Mouse (Mus musculus) effector memory CD4-positive, alpha-beta T cell, adult 7 months (primary cell): Measurements from ENCODE around the gene Tnk1. TPM values are rescaled to one million over a fixed set of nuclear protein-coding genes. Genes with fewer than 3 reads are reported as not detected.

Experiments used
- polyA plus RNA-seq: library from polyadenylated mRNA; unstranded; fragments of 100-300 nt; shearing (Covaris generic); gene quantifications from one replicate; pipeline ENCODE4 v1.2.1, GENCODE M21; 2017

The Tnk1 gene
- polyA plus RNA-seq: 0.27 TPM

GRCm38 (mm10) chr11:69858113-69858998 is at the start of gene Tnk1:
TSS of gene Tnk1 (minus strand) at chr11:69858730.

DNA sequence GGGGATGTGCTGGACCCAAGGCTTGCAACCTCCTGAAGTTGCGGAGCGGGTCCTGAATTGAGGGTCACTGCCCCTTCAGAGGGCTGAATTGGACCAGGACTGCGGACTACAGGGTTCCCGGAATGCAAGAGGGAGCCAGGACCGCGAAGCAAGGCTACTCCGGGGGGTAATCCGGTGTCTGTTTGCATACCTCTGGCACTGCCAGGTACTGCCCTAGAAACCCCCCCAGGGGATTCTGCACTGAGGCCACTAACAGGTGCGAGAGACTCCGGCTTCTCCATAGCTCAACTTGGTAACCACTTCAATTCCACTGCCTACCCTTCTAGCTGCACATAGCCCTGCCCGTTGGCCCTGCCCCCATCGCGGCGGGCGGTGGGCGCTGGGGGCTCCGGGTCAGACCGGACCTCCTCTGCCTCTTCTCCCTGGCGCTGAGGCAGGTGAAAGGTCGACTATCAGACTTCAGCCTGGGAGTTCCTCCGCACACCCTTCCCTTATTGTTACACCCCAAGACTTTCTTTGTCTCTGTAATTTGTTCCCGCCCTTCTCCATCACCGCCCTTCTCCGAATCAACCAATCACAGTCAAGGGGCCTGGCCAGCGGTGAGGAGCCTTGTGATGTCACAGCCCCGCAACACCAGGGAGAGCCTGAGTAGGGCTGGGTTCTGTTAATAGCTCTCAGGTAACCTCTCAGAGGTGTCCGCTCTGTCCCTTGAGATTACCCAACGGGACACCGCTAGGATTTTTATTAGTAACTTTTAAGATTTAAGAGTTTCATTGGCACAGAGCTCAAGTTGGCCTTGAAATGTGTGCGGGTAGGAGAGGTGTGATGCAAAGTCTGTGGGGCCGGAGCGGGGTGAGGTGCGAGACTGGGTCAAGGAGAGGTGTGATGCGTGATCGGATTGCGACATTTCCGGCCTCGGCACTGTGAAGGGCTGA is 42.2 kb upstream of the Tnk1 start, which contains the start of the genes 2810408A11Rik and Neurl4:
Gene 2810408A11Rik (minus strand): TSS at position 517 of the 935 bp plus-strand sequence.
Gene Neurl4 (plus strand): TSS at position 602 of the 935 bp plus-strand sequence.

DNA sequence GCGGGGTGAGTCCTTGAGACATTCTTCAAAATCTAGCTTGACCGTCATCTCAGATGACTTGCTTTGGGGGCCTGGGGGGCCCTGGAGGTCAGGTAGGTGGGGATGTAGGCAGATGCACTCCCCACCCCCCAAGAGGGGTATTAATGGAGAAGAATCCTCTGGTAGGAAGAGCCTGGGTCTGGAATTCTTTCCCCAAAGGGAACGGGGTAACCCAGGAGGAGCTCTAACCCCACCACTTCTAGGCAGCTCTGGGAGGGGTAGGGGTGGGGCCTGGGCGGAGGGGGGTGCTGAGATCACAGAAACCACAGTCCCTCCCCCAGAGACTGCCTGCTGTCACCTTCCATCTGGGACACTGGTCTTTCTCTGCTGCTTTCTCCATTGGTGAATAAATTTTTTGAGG is 36.8 kb upstream of the Tnk1 start, which contains the start of gene Acap1:
Gene Acap1 (minus strand): TSS at position 249 of the 400 bp plus-strand sequence.

GRCm38 (mm10) chr11:69880853-69881603 is 22.5 kb upstream of the Tnk1 start, which contains the start of gene Kctd11:
TSS of gene Kctd11 (minus strand) at chr11:69881406.

DNA sequence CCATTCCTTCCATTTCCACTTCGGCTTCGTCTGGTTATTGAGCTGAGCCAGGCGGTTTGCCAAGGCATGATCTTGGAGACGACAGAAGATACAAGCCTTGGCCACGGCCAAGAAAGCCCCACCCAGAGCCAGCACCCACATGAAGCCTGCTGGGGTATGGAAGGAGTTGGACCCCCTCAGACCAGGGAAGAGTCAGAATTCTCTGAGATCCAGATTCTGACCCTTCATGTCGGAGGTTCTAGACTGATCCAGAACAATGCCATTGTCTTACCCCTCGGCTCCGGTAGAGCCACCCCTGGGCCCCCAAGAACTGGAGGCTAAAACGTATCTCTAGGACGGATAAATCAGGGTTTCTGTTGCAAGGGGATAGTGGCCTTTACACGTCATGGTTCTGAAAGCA is 19.3 kb upstream of the Tnk1 start, which contains the start of gene Tmem95:
Gene Tmem95 (minus strand): TSS at position 141 of the 400 bp plus-strand sequence.

DNA sequence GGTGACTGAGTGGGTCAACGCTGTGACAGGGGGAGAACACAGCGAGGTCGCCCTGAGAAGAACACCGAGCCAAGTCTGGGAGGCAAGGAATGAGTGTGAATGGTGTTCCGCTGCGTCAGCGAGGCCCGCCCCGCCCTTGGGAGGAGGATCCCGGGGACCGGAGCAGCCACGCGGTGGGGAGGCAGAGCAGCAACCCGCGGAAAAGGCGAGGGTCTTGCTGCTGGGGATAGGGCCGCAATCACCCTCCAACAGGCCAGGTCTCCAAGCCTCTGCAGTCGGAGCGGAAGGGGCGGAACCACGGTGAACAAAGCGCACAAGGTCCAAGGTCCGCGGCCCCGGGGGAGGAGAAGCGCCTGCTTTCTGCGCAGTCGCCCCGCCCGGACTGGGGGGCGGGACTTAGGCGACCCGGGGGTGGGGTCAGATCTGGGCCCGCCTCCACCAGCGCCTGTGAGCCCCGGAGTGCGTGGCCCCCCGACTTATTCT is 12.3 kb downstream of the Tnk1 start, which contains the start of gene Plscr3:
Gene Plscr3 (plus strand): TSS at position 179 of the 483 bp plus-strand sequence.

DNA sequence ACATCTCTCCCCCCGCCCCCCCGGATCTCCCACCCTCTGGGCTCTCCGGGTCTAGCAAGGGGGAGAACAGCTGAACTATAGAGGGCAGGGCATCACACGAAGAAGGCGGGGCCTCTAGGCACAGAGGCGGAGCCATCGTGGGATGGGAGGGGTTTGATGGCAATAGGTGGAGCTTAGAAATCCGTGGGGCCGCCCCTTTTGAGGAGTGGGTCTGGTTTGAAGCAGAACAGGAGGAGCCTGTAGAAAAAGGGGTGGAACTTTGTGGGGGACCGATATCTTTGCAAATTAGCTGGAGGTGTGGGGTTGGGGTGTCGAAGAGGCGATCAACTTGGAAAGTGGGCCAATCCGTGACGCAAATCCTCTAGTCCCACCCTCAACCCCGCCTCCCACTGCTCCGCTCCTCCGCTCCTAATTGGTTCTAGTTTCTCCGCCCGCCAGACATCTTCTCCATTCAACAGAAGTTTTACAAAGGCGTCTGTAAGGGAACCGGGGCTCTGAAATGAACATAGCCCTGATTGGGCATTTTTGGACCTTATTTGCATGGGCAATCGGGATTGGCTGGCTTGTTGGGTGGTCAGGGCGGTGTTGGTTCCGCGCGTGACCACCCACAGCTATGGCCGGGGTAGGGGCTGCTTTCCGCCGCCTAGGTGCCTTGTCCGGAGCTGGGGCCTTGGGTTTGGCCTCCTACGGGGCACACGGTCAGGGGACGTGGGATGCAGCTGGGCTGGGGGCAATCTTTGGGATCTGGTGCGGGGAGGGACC is 20.4 kb downstream of the Tnk1 start, which contains the start of gene Tmem256:
Gene Tmem256 (plus strand): TSS at position 563 of the 762 bp plus-strand sequence.

GRCm38 (mm10) chr11:69837604-69837951 is 21.0 kb downstream of the Tnk1 start, which contains the start of gene Nlgn2:
TSS of gene Nlgn2 (minus strand) at chr11:69837784.

GRCm38 (mm10) chr11:69822080-69822479 is 36.5 kb downstream of the Tnk1 start, which contains the start of gene Spem1:
TSS of gene Spem1 (minus strand) at chr11:69822180.

GRCm38 (mm10) chr11:69818365-69818764 is 40.2 kb downstream of the Tnk1 start, which contains the start of gene Spem2:
TSS of gene Spem2 (minus strand) at chr11:69818465.

DNA sequence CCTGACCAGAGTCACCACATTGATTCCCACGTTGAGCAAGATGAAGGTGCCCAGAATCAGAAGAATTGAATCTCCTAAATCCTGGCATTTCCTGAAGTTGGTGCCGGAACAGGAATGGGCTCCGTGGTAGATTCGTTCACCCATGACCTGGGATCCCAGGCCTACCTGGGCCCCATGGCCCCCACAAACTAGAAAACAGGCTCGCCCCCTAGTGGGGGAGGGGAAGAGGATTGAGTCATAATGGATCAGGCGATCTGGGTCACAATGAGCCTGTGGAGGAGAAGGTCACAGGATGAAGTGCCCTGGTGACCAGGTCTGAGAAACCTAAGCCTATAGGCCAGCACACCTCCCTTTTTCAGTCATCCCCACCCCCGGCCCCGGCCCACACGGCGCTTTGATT is 43.4 kb downstream of the Tnk1 start, which contains the start of gene Gm39566:
Gene Gm39566 (minus strand): TSS at position 144 of the 400 bp plus-strand sequence.

GRCm38 (mm10) chr11:69804972-69805909 is 53.3 kb downstream of the Tnk1 start, which contains the start of gene Tmem102:
TSS of gene Tmem102 (minus strand) at chr11:69805624.

GRCm38 (mm10) chr11:69801379-69801977 is 57.1 kb downstream of the Tnk1 start, which contains the start of gene Fgf11:
TSS of gene Fgf11 (minus strand) at chr11:69801857.

Other genes with a start within 250 kb of the Tnk1 start
- 0.68 TPM for gene Shbg, start 240.8 kb downstream of the Tnk1 start, polyA plus RNA-seq
- gene Sat2, start 236.7 kb downstream of the Tnk1 start, polyA plus RNA-seq: 0.59 TPM
- gene Fxr2, start 225.7 kb downstream of the Tnk1 start, polyA plus RNA-seq: 73.0 TPM
- gene Sox15, start 203.4 kb downstream of the Tnk1 start, polyA plus RNA-seq: 0.76 TPM
- gene Mpdu1, start 196.1 kb downstream of the Tnk1 start, polyA plus RNA-seq: 44.5 TPM
- 3.9 TPM for gene Cd68, start 192.6 kb downstream of the Tnk1 start, polyA plus RNA-seq
- gene Eif4a1, start 186.3 kb downstream of the Tnk1 start, polyA plus RNA-seq: 729 TPM
- gene Senp3, start 176.6 kb downstream of the Tnk1 start, polyA plus RNA-seq: 29.6 TPM
- not detected for gene Tnfsf13, start 172.9 kb downstream of the Tnk1 start, polyA plus RNA-seq
- gene Tnfsf12, start 162.9 kb downstream of the Tnk1 start, polyA plus RNA-seq: not detected
- gene Tnfsfm13, start 162.6 kb downstream of the Tnk1 start, polyA plus RNA-seq: not detected
- 51.9 TPM for gene Polr2a, start 100.1 kb downstream of the Tnk1 start, polyA plus RNA-seq
- gene Slc35g3, start 96.8 kb downstream of the Tnk1 start, polyA plus RNA-seq: 0.26 TPM
- 4.2 TPM for gene Zbtb4, start 92.8 kb downstream of the Tnk1 start, polyA plus RNA-seq
- gene Chrnb1, start 62.8 kb downstream of the Tnk1 start, polyA plus RNA-seq: 0.52 TPM
- not detected for gene Fgf11, start 56.9 kb downstream of the Tnk1 start, polyA plus RNA-seq
- gene Tmem102, start 53.1 kb downstream of the Tnk1 start, polyA plus RNA-seq: not detected
- gene Gm39566, start 43.4 kb downstream of the Tnk1 start, polyA plus RNA-seq: 0.16 TPM
- gene Spem2, start 40.3 kb downstream of the Tnk1 start, polyA plus RNA-seq: 0.39 TPM
- gene Spem1, start 36.5 kb downstream of the Tnk1 start, polyA plus RNA-seq: not detected
- gene Nlgn2, start 20.9 kb downstream of the Tnk1 start, polyA plus RNA-seq: 0.15 TPM
- 44.3 TPM for gene Tmem256, start 20.2 kb downstream of the Tnk1 start, polyA plus RNA-seq
- 8.5 TPM for gene Plscr3, start 12.4 kb downstream of the Tnk1 start, polyA plus RNA-seq
- gene Tmem95, start 19.3 kb upstream of the Tnk1 start, polyA plus RNA-seq: not detected
- gene Kctd11, start 22.7 kb upstream of the Tnk1 start, polyA plus RNA-seq: 0.95 TPM
- 485 TPM for gene Acap1, start 36.8 kb upstream of the Tnk1 start, polyA plus RNA-seq
- 1.6 TPM for gene 2810408A11Rik, start 42.3 kb upstream of the Tnk1 start, polyA plus RNA-seq
- 7.3 TPM for gene Neurl4, start 42.3 kb upstream of the Tnk1 start, polyA plus RNA-seq
- 235 TPM for gene Gps2, start 55.2 kb upstream of the Tnk1 start, polyA plus RNA-seq
- 1,038 TPM for gene Eif5a, start 63.2 kb upstream of the Tnk1 start, polyA plus RNA-seq
- gene Ybx2, start 77.1 kb upstream of the Tnk1 start, polyA plus RNA-seq: not detected
- gene Slc2a4, start 89.5 kb upstream of the Tnk1 start, polyA plus RNA-seq: not detected
- gene Cldn7, start 106.0 kb upstream of the Tnk1 start, polyA plus RNA-seq: not detected
- 34.3 TPM for gene Ctdnep1, start 122.4 kb upstream of the Tnk1 start, polyA plus RNA-seq
- 57.5 TPM for gene Elp5, start 123.8 kb upstream of the Tnk1 start, polyA plus RNA-seq
- gene Gabarap, start 132.4 kb upstream of the Tnk1 start, polyA plus RNA-seq: 358 TPM
- 52.1 TPM for gene Phf23, start 137.0 kb upstream of the Tnk1 start, polyA plus RNA-seq
- 15.5 TPM for gene Dvl2, start 141.9 kb upstream of the Tnk1 start, polyA plus RNA-seq
- gene Acadvl, start 156.7 kb upstream of the Tnk1 start, polyA plus RNA-seq: 101 TPM
- gene Dlg4, start 158.2 kb upstream of the Tnk1 start, polyA plus RNA-seq: 6.9 TPM
- not detected for gene Asgr1, start 195.4 kb upstream of the Tnk1 start, polyA plus RNA-seq
- not detected for gene Asgr2, start 233.9 kb upstream of the Tnk1 start, polyA plus RNA-seq